Mouse (Mus musculus) intestine, embryonic 15.5 days (tissue): ENCODE measurements around the gene Wdr60. TPM values are rescaled to one million over a fixed set of nuclear protein-coding genes. Genes with fewer than 3 reads are reported as not detected.

ENCODE experiments used
- ATAC-seq: fragments of 200-750 bp; cut with Nextera tagmentation; 2 replicates; pipeline ENCODE4 v1.8.0; 2017; ENCODE audit warnings: moderate TSS enrichment, moderate library complexity
- H3K27ac ChIP-seq: fragments of 300-500 bp; sonication (generic); 2 replicates; pipeline ENCODE4 v1.5.1; 2015; ENCODE audit warnings: mild to moderate bottlenecking, inconsistent platforms
- H3K27me3 ChIP-seq: fragments of 300-500 bp; sonication (generic); replicated peaks from 2 replicates; pipeline ENCODE4 v1.6.1; 2015; ENCODE audit warnings: inconsistent platforms
- H3K36me3 ChIP-seq: fragments of 300-500 bp; sonication (generic); 2 replicates; pipeline ENCODE4 v1.6.1; 2015; ENCODE audit warnings: inconsistent platforms
- H3K4me1 ChIP-seq: fragments of 300-500 bp; sonication (generic); replicated peaks from 2 replicates; pipeline ENCODE4 v1.6.1; 2015; ENCODE audit warnings: inconsistent platforms
- H3K4me2 ChIP-seq: fragments of 300-500 bp; sonication (generic); replicated peaks from 2 replicates; pipeline ENCODE4 v1.6.1; 2015; ENCODE audit warnings: mild to moderate bottlenecking, inconsistent platforms
- H3K4me3 ChIP-seq: fragments of 300-500 bp; sonication (generic); replicated peaks from 2 replicates; pipeline ENCODE4 v1.5.1; 2015; ENCODE audit warnings: inconsistent platforms
- H3K9ac ChIP-seq: fragments of 300-500 bp; sonication (generic); 2 replicates; pipeline ENCODE4 v1.6.1; 2015; ENCODE audit warnings: inconsistent platforms
- H3K9me3 ChIP-seq: fragments of 300-500 bp; sonication (generic); 2 replicates; pipeline ENCODE4 v1.6.1; 2016; ENCODE audit warnings: inconsistent platforms
- WGBS: fragments of 180-500 bp; shearing (Covaris S2); methylation state at CpG from one replicate; pipeline ENCODE4 v1.1.7; 2015; 5-methylcytosine and 5-hydroxymethylcytosine counted together
- polyA plus RNA-seq: library from polyadenylated mRNA; unstranded; fragments of >200 nt; fragmentation: Nextera tagmentation; extraction: Ambion mirVana; gene quantifications from 2 replicates; pipeline ENCODE4 v1.2.1, GENCODE M21; 2015

Wdr60 gene
- polyA plus RNA-seq, 1 experiment from 2014 or later: 11.8 TPM

GRCm38 (mm10) chr12:116165368-116165767 is 97.5 kb downstream of the Wdr60 start:
- no peak for ATAC-seq
- H3K9ac ChIP-seq: no peak overlapping the region
- no peak overlapping the region for H3K4me2 ChIP-seq
- no peak overlapping the region for H3K27ac ChIP-seq
- H3K4me1 ChIP-seq: no peaks in the 10 kb centered on the region; the same call in 1 of the 2 replicates
- H3K9me3 ChIP-seq: no peaks in the 10 kb centered on the region
- no peaks in the 10 kb centered on the region for H3K36me3 ChIP-seq
- no peak overlapping the region for H3K4me3 ChIP-seq
- H3K27me3 ChIP-seq: no peaks in the 10 kb centered on the region

GRCm38 (mm10) chr12:116159695-116160094 is 103.1 kb downstream of the Wdr60 start:
- Histone ChIP-seq H3K9ac (no peak overlapping the region), H3K27me3 (no peaks in the 10 kb centered on the region), H3K4me2 (no peak overlapping the region), H3K4me1 (no peaks in the 10 kb centered on the region), H3K4me3 (no peak overlapping the region), H3K36me3 (no peaks in the 10 kb centered on the region), H3K27ac (no peak overlapping the region), H3K9me3 (no peaks in the 10 kb centered on the region)
- no peak for ATAC-seq
- WGBS: 87% methylated on average over 2 of the region's 2 CpGs

GRCm38 (mm10) chr12:116159223-116159622 is 103.6 kb downstream of the Wdr60 start:
- Histone ChIP-seq H3K4me3 (no peak overlapping the region), H3K9me3 (no peaks in the 10 kb centered on the region), H3K27me3 (no peaks in the 10 kb centered on the region), H3K4me2 (no peak overlapping the region), H3K36me3 (no peaks in the 10 kb centered on the region), H3K27ac (no peak overlapping the region), H3K9ac (no peak overlapping the region), H3K4me1 (no peaks in the 10 kb centered on the region)
- WGBS: 76% methylated on average over 5 of the region's 5 CpGs
- no peak for ATAC-seq

- no peaks in the 10 kb centered on the region for H3K4me1 ChIP-seq
- H3K9me3 ChIP-seq: no peaks in the 10 kb centered on the region
- H3K36me3 ChIP-seq: no peaks in the 10 kb centered on the region
- H3K27ac ChIP-seq: no peak overlapping the region
- no peak overlapping the region for H3K4me2 ChIP-seq
- no peak overlapping the region for H3K4me3 ChIP-seq
- ATAC-seq: no peak
- WGBS: 79% methylated on average over 7 of the region's 7 CpGs
- no peaks in the 10 kb centered on the region for H3K27me3 ChIP-seq
- no peak overlapping the region for H3K9ac ChIP-seq
Observed at GRCm38 (mm10) chr12:116156792-116157532, 105.9 kb downstream of the Wdr60 start.

Other genes with a start within 250 kb of the Wdr60 start
- 27.8 and 36.8 TPM in 2 replicates for gene Zfp386, start 215.3 kb downstream of the Wdr60 start, polyA plus RNA-seq
- 2.5 and 2.6 TPM in 2 replicates for gene Vipr2, start 185.3 kb downstream of the Wdr60 start, polyA plus RNA-seq
- gene Gm11027, start 12.4 kb upstream of the Wdr60 start, polyA plus RNA-seq: not detected in 2 replicates
- 22.7 and 23.6 TPM in 2 replicates for gene Esyt2, start 18.2 kb upstream of the Wdr60 start, polyA plus RNA-seq
- gene Ncapg2, start 142.4 kb upstream of the Wdr60 start, polyA plus RNA-seq: 29.9 and 32.7 TPM in 2 replicates
- gene Ptprn2, start 222.7 kb upstream of the Wdr60 start, polyA plus RNA-seq: 1.9 and 3.6 TPM in 2 replicates